Mouse (Mus musculus): Measurements from ENCODE around the gene Fmnl2.

DNA sequence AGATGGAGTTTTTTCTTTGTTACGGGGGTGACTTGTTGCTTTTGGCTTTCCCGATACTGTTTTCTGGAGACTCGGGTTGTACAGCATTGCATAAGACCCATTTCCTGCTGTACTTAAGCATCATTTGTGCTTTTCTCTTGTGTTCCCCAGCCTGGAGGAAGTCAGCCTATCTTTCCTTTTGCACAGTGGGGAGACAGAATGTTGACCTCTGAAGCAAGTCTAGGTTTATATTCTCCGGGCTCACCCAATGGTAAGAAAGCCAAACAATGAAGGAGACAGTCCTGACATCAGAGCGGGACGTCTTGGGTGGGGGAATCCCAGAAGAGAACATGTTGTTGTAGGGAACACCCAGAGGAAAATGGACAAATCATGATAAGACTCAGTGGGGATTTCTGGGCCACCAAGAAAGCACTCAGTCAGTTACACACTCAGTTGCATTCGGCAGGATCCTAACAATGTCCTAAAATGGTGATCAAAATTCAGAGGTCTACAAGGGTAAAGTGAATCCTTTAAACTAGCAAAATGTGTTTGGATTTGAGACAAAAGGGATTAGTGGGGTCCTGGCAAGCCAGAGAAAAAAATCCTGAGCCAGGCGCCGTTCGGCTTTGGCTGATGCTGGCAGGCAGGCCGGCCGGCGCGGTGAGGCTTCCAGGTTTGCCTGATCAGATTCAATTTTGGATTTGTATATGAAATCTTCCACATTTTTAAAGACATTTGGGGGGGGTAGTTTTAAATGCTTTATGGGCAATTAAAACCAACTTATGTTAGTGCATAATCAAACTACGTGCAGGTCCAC lies 140.5 kb downstream of the Fmnl2 start:
- TF ChIP-seq CTCF (IDR thresholded peaks at IDR 0.05; ENCODE audit: low read depth) (no peak), EP300 (optimal IDR thresholded peaks at IDR 0.05) (no peak)
